Mouse (Mus musculus) gastrocnemius, postnatal 25 days (tissue): ENCODE data around the gene Gm3250. TPM values are rescaled to one million over a fixed set of nuclear protein-coding genes. Genes with fewer than 3 reads are reported as not detected.
"Not testable (repeated sequence)": the region's sequence is repeated elsewhere in the genome, so short reads cannot be mapped to it uniquely, and the experiment has no call there.

ENCODE experiments used
- DNase-seq: peaks from one replicate; pipeline ENCODE4 v3.0.0; 2022
- total RNA-seq, 2 experiments: library from RNA; stranded (reverse); gene quantifications; 1 replicate in 1 of 2; 2 replicates in 1 of 2; pipeline ENCODE4 v1.2.3; 2021

Gm3250 gene
- total RNA-seq, 2 experiments from 2014 or later = not detected

DNA sequence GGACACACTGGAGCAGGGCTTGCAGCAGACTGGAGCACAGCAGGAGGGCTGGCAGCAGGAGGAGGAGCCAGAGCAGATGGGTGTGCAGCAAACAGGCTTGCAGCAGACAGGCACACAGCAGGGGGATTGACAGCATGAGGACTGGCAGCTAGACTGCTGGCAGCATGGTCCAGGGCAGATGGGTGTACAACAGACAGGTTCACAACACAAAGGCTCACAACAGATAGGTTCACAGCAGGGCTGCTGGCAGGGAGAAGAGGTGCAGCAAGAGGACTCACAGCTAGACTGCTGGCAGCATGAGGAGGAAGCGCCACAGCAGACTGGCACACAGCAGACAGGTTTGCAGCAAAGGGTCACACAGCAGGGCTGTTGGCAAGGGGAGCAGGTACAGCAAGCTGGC is 31.7 kb downstream of the Gm3250 start:
- DNase-seq = not testable (repeated sequence)

DNA sequence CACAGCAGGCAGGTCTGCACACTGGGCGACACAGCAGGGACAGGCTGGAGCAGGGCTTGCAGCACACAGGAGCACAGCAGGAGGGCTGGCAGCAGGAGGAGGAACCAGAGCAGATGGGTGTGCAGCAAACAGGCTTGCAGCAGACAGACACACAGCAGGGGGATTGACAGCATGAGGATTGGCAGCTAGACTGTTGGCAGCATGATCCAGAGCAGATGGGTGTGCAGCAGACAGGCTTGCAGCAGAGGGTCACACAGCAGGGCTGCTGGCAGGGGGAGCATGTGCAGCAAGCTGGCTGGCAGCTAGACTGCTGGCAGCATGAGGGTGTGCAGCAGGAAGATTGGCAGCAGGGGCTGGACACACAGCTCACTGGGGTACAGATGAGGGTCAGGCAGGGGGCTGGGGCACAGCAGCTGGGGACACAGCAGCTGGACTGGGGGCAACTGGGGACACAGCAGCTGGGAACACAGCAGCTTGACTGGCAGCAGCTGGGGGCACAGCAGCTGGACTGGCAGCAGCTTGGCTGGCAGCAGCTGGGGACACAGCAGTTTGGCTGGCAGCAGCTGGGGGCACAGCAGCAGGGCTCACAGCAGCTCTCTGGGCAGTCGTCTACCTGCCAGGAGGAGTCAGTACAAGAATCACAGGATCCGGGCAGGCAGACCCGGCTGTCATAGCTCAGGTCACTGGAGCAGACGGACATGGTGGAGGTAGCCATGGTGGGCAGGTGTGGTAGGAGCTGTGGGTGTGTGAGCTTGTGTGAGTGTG is 40.2 kb downstream of the Gm3250 start, which contains the start of gene Gm18596:
Gene Gm18596, minus strand, starts transcription at position 715 of the 765 bp plus-strand sequence.
- not testable (repeated sequence) for DNase-seq

DNA sequence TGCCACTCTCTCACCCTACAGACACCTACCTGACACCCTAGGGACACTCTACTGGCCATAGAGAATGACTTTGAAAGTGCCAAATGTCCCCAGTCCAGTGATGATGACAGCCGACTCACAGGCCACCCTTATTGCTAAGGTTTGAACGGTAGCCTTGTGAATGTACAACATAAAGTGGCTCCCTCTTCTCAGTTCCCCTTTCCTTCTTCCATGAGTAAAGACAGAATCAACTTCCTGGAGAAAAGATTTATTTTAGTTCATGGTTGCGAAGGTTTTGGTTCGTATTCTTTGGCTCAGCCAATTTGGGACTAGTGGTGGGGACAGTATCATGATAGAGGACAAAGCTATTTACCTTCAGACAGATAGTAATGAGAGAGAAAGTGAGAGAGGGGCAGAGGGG is 43.4 kb downstream of the Gm3250 start:
- DNase-seq = no peak

DNA sequence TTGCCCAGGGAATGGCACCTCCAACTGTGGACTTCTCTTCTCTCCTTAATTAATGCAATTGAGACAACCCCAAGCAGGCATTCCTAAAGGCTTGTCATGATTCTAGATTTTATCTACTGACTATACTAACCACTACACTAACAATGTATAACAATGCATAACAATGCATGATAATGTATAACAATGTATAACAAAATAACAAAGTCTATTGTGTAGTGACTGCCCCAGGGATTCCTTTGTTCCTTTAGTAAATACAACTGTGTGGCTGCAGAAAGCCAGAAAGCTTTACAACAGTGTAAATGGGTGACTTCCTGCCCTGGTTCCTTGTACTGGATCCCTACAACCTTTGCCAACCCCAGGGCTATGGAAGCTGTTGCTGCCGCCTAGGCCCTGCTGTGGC is 46.4 kb downstream of the Gm3250 start:
- DNase-seq = no peak

Other genes with a start within 250 kb of the Gm3250 start
- 10 to 100 TPM; 26.1 to 29.1 TPM for gene Pttg1ip, start 200.8 kb downstream of the Gm3250 start, total RNA-seq
- gene Sumo3, start 176.4 kb downstream of the Gm3250 start, total RNA-seq = 10 to 100 TPM; 32.8 to 36.7 TPM
- 1 to 10 TPM; 6.5 to 7.4 TPM for gene Gm49325, start 176.3 kb downstream of the Gm3250 start, total RNA-seq
- gene Ube2g2, start 160.3 kb downstream of the Gm3250 start, total RNA-seq = 10 to 100 TPM; 81.7 to 84.9 TPM
- not detected for gene Tspear, start 96.0 kb downstream of the Gm3250 start, total RNA-seq
- gene Gm19402, start 91.8 kb downstream of the Gm3250 start, total RNA-seq = not detected
- not detected for gene Gm9508, start 85.3 kb downstream of the Gm3250 start, total RNA-seq
- gene Gm10272, start 75.9 kb downstream of the Gm3250 start, total RNA-seq = not detected
- gene Gm10024, start 71.1 kb downstream of the Gm3250 start, total RNA-seq = not detected
- gene Gm10142, start 66.7 kb downstream of the Gm3250 start, total RNA-seq = not detected
- gene Krtap12-1, start 61.9 kb downstream of the Gm3250 start, total RNA-seq = not detected
- not detected for gene Gm10100, start 56.1 kb downstream of the Gm3250 start, total RNA-seq
- gene Gm18596, start 39.9 kb downstream of the Gm3250 start, total RNA-seq = not detected
- gene Gm9736, start 31.2 kb downstream of the Gm3250 start, total RNA-seq = not detected
- not detected for gene Gm3233, start 22.9 kb downstream of the Gm3250 start, total RNA-seq
- not detected for gene Gm3238, start 11.2 kb downstream of the Gm3250 start, total RNA-seq
- gene Gm7138, start 5.6 kb downstream of the Gm3250 start, total RNA-seq = not detected
- not detected for gene Gm7137, start 5.7 kb upstream of the Gm3250 start, total RNA-seq
- gene Gm9639, start 12.5 kb upstream of the Gm3250 start, total RNA-seq = not detected
- gene Gm19668, start 16.6 kb upstream of the Gm3250 start, total RNA-seq = not detected
- gene Gm9507, start 29.3 kb upstream of the Gm3250 start, total RNA-seq = not detected
- gene Gm2696, start 32.1 kb upstream of the Gm3250 start, total RNA-seq = not detected
- gene Krtap10-4, start 44.6 kb upstream of the Gm3250 start, total RNA-seq = not detected
- not detected for gene Krtap10-10, start 53.4 kb upstream of the Gm3250 start, total RNA-seq
- gene Gm36176, start 64.3 kb upstream of the Gm3250 start, total RNA-seq = not detected
- not detected for gene Gm10318, start 70.3 kb upstream of the Gm3250 start, total RNA-seq
- gene Gm3285, start 79.4 kb upstream of the Gm3250 start, total RNA-seq = not detected
- under 1 TPM; 0.18 to 0.32 TPM for gene Lrrc3, start 120.0 kb upstream of the Gm3250 start, total RNA-seq
- gene Trpm2, start 188.0 kb upstream of the Gm3250 start, total RNA-seq = under 1 TPM; 0.26 to 0.83 TPM
- 1 to 10 TPM; 4.0 to 4.7 TPM for gene 1810043G02Rik, start 196.0 kb upstream of the Gm3250 start, total RNA-seq
- gene Pfkl, start 227.5 kb upstream of the Gm3250 start, total RNA-seq = 1 to 10 TPM; 5.2 to 7.7 TPM